Mouse (Mus musculus) stomach, embryonic 14.5 days (tissue): Measurements from ENCODE around the gene Stk40. TPM values are rescaled to one million over a fixed set of nuclear protein-coding genes. Genes with fewer than 3 reads are reported as not detected.

Experiments
- polyA plus RNA-seq: library from polyadenylated mRNA; unstranded; fragments of >200 nt; fragmentation: Nextera tagmentation; extraction: Ambion mirVana; gene quantifications from 2 replicates; pipeline ENCODE4 v1.2.1, GENCODE M21; 2014

Gene Stk40
- polyA plus RNA-seq, 1 experiment from 2014 or later: 20.0 TPM

Other genes with a start within 250 kb of the Stk40 start
- gene Csf3r, start 79.4 kb upstream of the Stk40 start, polyA plus RNA-seq: 0.45 and 1.1 TPM in 2 replicates
- gene Mrps15, start 57.0 kb upstream of the Stk40 start, polyA plus RNA-seq: 137 and 148 TPM in 2 replicates
- 13.3 and 16.0 TPM in 2 replicates for gene Oscp1, start 45.4 kb upstream of the Stk40 start, polyA plus RNA-seq
- 57.5 and 58.4 TPM in 2 replicates for gene Lsm10, start 7.3 kb upstream of the Stk40 start, polyA plus RNA-seq
- 70.2 and 76.5 TPM in 2 replicates for gene Eva1b, start 43.8 kb downstream of the Stk40 start, polyA plus RNA-seq
- 7.4 and 8.7 TPM in 2 replicates for gene Sh3d21, start 59.5 kb downstream of the Stk40 start, polyA plus RNA-seq
- gene Thrap3, start 98.8 kb downstream of the Stk40 start, polyA plus RNA-seq: 258 and 268 TPM in 2 replicates
- 37.2 and 38.7 TPM in 2 replicates for gene Map7d1, start 152.4 kb downstream of the Stk40 start, polyA plus RNA-seq
- 14.7 and 17.1 TPM in 2 replicates for gene Trappc3, start 158.4 kb downstream of the Stk40 start, polyA plus RNA-seq
- gene Col8a2, start 182.8 kb downstream of the Stk40 start, polyA plus RNA-seq: 10.2 and 10.8 TPM in 2 replicates
- gene Adprhl2, start 217.7 kb downstream of the Stk40 start, polyA plus RNA-seq: 48.5 and 50.4 TPM in 2 replicates
- gene Tekt2, start 221.7 kb downstream of the Stk40 start, polyA plus RNA-seq: 9.4 and 11.9 TPM in 2 replicates